Mouse (Mus musculus) forebrain, postnatal 0 days (tissue): ENCODE results near the gene Gsg1l. TPM values are rescaled to one million over a fixed set of nuclear protein-coding genes. Genes with fewer than 3 reads are reported as not detected.

Experiments
- ATAC-seq: fragments of 200-750 bp; cut with Nextera tagmentation; 2 replicates; pipeline ENCODE4 v1.8.0; 2017; ENCODE audit warnings: mild to moderate bottlenecking, moderate library complexity
- DNase-seq: peaks from one replicate; pipeline ENCODE4 v3.0.0-alpha.2; 2015
- H3K27ac ChIP-seq: fragments of 300-500 bp; sonication (generic); 2 replicates; pipeline ENCODE4 v1.5.1; 2014; ENCODE audit warnings: low read depth, mild to moderate bottlenecking, antibody characterized with exemption, low read length, moderate library complexity, mixed read lengths
- H3K27me3 ChIP-seq: fragments of 300-500 bp; sonication (generic); 2 replicates; pipeline ENCODE4 v1.6.1; 2014; ENCODE audit warnings: mild to moderate bottlenecking, low read length, mixed read lengths; ENCODE audit not compliant: insufficient read depth
- H3K36me3 ChIP-seq: fragments of 300-500 bp; sonication (generic); 2 replicates; pipeline ENCODE4 v1.6.1; 2014; ENCODE audit warnings: mild to moderate bottlenecking, moderate library complexity; ENCODE audit not compliant: insufficient read depth
- H3K4me1 ChIP-seq: fragments of 300-500 bp; sonication (generic); 2 replicates; pipeline ENCODE4 v1.6.1; 2014; ENCODE audit warnings: antibody characterized with exemption; ENCODE audit not compliant: insufficient read depth
- H3K4me2 ChIP-seq: fragments of 300-500 bp; sonication (generic); 2 replicates; pipeline ENCODE4 v1.6.1; 2014; ENCODE audit warnings: low read depth, mild to moderate bottlenecking, moderate library complexity
- H3K4me3 ChIP-seq: fragments of 300-500 bp; sonication (generic); 2 replicates; pipeline ENCODE4 v1.5.1; 2014; ENCODE audit warnings: low read depth, low read length, mixed read lengths
- H3K9ac ChIP-seq: fragments of 300-500 bp; sonication (generic); 2 replicates; pipeline ENCODE4 v1.6.1; 2014; ENCODE audit warnings: mild to moderate bottlenecking
- H3K9me3 ChIP-seq: fragments of 300-500 bp; sonication (generic); 2 replicates; pipeline ENCODE4 v1.6.1; 2016; ENCODE audit warnings: low read length
- CTCF ChIP-seq: sonication (generic); IDR thresholded peaks from 2 replicates; pipeline ENCODE4 v1.5.1; 2016; ENCODE audit warnings: antibody characterized with exemption, control low read depth, low read depth
- WGBS: fragments of 180-500 bp; shearing (Covaris S2); extraction: QIAGEN DNeasy Blood & Tissue Kit; methylation state at CpG from one replicate; pipeline ENCODE4 v1.1.7; 2014; 5-methylcytosine and 5-hydroxymethylcytosine counted together
- polyA plus RNA-seq: library from polyadenylated mRNA; unstranded; fragments of >200 nt; fragmentation: Nextera tagmentation; extraction: Ambion mirVana; gene quantifications from 2 replicates; pipeline ENCODE4 v1.2.1, GENCODE M21; 2015
- total RNA-seq: library from RNA; depleted of rRNA; stranded (reverse); fragments of >200 nt; gene quantifications from 2 replicates; pipeline ENCODE4 v1.2.3, GENCODE M21; 2014

Gene Gsg1l
- total and polyA plus RNA-seq, 2 experiments from 2014 or later = 10.7 to 20.0 TPM

DNA sequence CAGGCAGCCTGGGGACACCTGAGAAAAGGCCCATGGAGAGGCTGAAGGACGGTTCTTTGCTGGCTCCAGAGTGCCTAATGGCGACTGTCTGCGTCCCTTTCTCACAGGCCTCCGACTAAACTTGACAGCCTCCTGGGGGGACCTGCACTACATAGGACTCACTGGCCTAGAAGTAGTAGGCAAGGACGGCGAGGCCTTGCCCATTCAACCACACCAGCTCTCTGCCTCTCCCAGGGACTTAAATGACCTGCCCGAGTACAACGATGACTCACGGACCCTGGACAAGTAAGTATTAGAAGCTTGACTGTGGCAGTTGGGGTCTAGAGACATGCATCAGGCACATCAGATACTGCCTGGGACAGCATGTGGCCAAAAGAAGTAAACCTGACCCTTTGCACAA lies 221.8 kb downstream of the Gsg1l start:
- DNase-seq (no peak), ATAC-seq (no peak)
- peaks cover 6% of the 10 kb centered on the region; the same call in 1 of the 2 replicates for H3K36me3 ChIP-seq
- H3K27ac ChIP-seq = no peak overlapping the region
- H3K27me3 ChIP-seq = no peaks in the 10 kb centered on the region
- TF ChIP-seq CTCF = no peak
- no peak overlapping the region for H3K4me2 ChIP-seq
- no peak overlapping the region for H3K4me3 ChIP-seq
- H3K4me1 ChIP-seq = no peaks in the 10 kb centered on the region
- H3K9ac ChIP-seq = no peak overlapping the region
- 92% methylated on average over 9 of the region's 9 CpGs for WGBS
- H3K9me3 ChIP-seq = no peaks in the 10 kb centered on the region

DNA sequence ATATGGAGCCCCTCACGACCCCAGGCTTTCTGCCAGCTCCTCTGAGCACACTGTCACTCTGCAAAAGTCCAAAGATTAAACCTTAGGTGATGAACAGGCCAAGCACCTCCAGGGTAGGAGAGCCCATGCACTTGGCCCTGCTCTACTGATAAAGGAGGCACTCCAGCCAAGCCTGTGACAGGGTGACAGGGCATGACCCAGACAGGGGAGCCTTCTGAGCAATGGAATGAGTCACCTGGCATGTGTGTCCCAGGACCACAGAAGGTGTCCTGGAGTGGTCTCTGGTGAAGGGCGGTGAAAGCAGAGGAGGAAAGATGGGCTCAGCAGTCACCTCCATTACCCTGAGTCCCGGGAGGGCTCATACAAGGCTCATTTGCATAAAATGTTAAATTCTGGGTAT lies 222.6 kb downstream of the Gsg1l start:
- H3K27ac ChIP-seq = no peak overlapping the region
- TF ChIP-seq CTCF = no peak
- no peak overlapping the region for H3K4me2 ChIP-seq
- WGBS = 74% methylated on average over 3 of the region's 3 CpGs
- H3K4me1 ChIP-seq = no peaks in the 10 kb centered on the region
- 0 out of 2 replicates have a peak, but pooled peaks cover 6% of the 10 kb centered on the region for H3K36me3 ChIP-seq
- H3K9me3 ChIP-seq = no peaks in the 10 kb centered on the region
- DNase-seq = no peak
- H3K27me3 ChIP-seq = no peaks in the 10 kb centered on the region
- no peak overlapping the region for H3K4me3 ChIP-seq
- no peak for ATAC-seq
- H3K9ac ChIP-seq = no peak overlapping the region

DNA sequence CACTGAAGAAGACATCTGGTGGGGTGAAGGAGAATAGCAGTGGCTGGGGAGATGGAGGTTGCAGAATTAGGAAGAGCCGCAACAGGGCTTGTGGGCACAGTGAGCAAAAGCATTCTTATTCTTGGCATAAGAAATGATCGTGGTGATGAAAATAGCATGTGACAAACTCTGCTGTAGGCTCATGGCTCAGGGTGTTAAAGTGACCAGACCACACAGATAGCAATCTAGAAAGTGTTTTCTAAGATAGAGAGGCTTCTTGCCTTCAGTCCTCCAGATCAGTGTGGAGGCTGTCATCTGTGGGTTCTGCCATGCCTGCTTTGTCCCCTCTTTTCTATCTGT lies 234.7 kb downstream of the Gsg1l start:
- Histone ChIP-seq H3K4me3 (no peak overlapping the region), H3K9me3 (no peaks in the 10 kb centered on the region), H3K27me3 (no peaks in the 10 kb centered on the region), H3K9ac (no peak overlapping the region), H3K4me1 (peaks cover 12% of the 10 kb centered on the region), H3K27ac (no peak overlapping the region), H3K36me3 (peaks cover 12% of the 10 kb centered on the region; the same call in 1 of the 2 replicates), H3K4me2 (no peak overlapping the region)
- no peak for TF ChIP-seq CTCF
- DNase-seq (no peak), ATAC-seq (peak; percentile 16)
- WGBS = 73% methylated on average over 2 of the region's 2 CpGs

DNA sequence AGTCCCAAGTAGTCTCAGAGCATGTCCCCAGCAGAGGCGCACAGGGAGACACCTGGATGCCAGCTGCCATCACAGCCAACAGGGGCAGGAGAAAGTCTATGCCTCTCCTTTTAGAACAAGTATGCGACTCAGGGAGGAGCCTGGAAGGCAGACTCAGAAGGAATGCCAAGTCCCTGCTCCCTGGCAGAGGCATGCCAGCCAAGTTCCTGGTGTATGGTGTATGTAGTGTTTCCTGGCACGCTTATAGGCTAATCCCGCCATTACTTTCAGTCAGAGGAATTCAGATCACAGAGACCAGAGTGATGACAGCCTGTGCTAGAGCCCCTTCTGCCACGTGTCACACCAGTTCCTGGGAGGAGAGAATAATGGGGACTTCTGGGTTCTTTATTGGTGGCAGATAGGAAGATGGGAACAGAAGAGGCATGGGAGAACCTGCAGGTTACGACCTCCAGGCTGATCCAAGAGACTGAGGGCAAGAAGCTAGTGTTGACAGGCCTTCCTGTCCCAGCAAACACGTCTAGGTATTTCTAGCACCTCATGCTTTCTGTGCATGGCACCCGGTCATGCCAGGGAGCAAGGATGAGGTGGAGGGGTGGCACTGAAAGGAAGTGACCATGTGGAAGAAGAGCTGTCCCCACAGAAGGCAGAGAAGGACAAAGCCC lies 235.2 kb downstream of the Gsg1l start:
- peak; percentile 69 for DNase-seq

DNA sequence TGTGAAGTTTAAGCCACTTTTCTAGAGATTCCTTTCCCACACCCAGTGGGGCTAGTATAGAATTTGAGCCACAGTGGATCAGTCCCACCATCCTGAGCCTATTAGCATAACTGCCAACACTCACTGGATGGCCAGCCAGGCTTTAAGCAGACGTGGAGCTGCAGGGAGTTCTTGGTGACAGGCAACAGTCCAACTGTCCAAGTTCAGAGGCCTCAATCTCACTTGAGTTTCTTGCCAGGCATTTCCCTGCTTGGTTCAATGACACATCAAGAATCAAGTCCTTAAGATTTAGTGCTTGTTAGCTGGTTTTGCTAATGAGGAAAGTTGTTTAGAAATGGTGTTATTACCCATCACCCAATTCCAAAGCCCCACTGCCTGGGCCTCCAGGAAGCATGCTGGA lies 236.6 kb downstream of the Gsg1l start:
- peaks cover 13% of the 10 kb centered on the region; the same call in 1 of the 2 replicates for H3K36me3 ChIP-seq
- peaks cover 12% of the 10 kb centered on the region for H3K4me1 ChIP-seq
- no peaks in the 10 kb centered on the region for H3K27me3 ChIP-seq
- DNase-seq (peak; percentile 23), ATAC-seq (no peak)
- no peak overlapping the region for H3K9ac ChIP-seq
- H3K9me3 ChIP-seq = no peaks in the 10 kb centered on the region
- no peak overlapping the region for H3K27ac ChIP-seq
- WGBS = 32% methylated on average over 1 of the region's 1 CpGs
- H3K4me3 ChIP-seq = no peak overlapping the region
- TF ChIP-seq CTCF = no peak
- no peak overlapping the region for H3K4me2 ChIP-seq

More for the DNA sequence above, 235.2 kb downstream of the Gsg1l start:
- Histone ChIP-seq H3K9me3 (no peaks in the 10 kb centered on the region), H3K27me3 (no peaks in the 10 kb centered on the region), H3K4me3 (no peak overlapping the region), H3K9ac (no peak overlapping the region), H3K27ac (peak overlapping the region; percentile 50; the same call in 1 of the 2 replicates), H3K4me2 (no peak overlapping the region), H3K4me1 (peaks cover 12% of the 10 kb centered on the region), H3K36me3 (peaks cover 15% of the 10 kb centered on the region; the same call in 1 of the 2 replicates)
- TF ChIP-seq CTCF = 0 out of 2 replicates have a peak, but pooled peaks have one; percentile 6
- ATAC-seq = peak; percentile 91
- WGBS = 49% methylated on average over 8 of the region's 8 CpGs

DNA sequence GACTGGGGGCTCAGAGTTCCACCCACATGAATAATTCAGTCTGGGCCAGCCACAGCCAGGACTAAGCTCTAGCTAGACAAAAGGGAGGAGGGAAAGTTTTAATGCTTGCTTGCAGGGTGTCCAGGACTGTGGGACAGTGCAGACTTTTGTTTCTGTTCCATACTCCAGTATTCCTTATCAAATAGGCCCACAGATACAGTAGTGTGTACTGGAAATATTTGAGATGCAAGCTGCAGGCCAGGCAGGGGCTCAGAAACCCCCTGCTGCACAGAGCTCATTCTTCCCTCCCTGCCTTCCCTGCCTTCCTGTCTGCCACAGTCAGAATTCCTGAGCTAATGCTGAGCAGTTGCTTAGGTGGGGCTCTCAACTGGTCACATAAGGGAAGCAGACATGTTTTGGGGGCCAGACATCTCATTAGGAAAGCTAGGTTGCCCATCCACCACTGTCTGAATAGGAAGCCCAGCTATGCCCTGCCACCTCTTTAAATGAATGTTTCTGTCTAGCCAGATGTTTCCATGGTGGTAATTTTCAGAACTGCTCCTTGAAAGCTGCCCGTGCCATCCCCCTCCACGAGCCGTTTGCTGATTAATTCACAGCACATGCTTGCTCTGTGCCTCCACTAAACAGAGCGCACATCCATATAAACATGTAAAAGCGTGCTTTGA lies 244.0 kb downstream of the Gsg1l start:
- H3K36me3 ChIP-seq = peaks cover 9% of the 10 kb centered on the region; the same call in 1 of the 2 replicates
- H3K27me3 ChIP-seq = no peaks in the 10 kb centered on the region
- H3K9ac ChIP-seq = no peak overlapping the region
- peak; percentile 26 for DNase-seq
- WGBS = 18% methylated on average over 5 of the region's 5 CpGs
- no peak for TF ChIP-seq CTCF
- H3K4me2 ChIP-seq = no peak overlapping the region
- H3K27ac ChIP-seq = 0 out of 2 replicates have a peak overlapping the region, but pooled peaks have one; percentile 35
- no peaks in the 10 kb centered on the region for H3K9me3 ChIP-seq
- 0 out of 2 replicates have a peak, but pooled peaks cover 4% of the 10 kb centered on the region for H3K4me1 ChIP-seq
- no peak overlapping the region for H3K4me3 ChIP-seq
- ATAC-seq = peak; percentile 68

DNA sequence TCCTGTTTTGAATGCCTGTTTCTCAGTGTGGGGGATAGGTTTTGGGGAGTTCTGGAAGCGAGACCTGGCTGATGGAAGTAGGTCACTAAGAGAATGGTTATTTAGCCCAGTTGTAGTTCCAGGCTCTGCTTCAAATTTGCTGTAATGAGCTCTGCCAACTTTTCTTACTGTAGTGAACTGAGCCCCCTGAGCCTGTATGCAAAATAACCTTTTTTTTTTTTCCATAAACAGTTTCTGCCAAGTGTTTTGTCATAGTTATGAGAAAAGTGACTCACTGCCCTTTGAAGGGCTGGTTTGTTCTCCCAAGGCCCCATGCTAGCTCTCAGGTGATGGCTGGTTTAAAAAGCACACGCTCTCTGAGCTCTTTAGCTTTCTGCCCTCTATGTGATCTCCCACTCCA lies 248.7 kb downstream of the Gsg1l start:
- Histone ChIP-seq H3K27ac (no peak overlapping the region), H3K4me1 (peaks cover 13% of the 10 kb centered on the region), H3K4me3 (no peak overlapping the region), H3K4me2 (no peak overlapping the region), H3K9ac (no peak overlapping the region), H3K36me3 (no peaks in the 10 kb centered on the region), H3K27me3 (no peaks in the 10 kb centered on the region), H3K9me3 (no peaks in the 10 kb centered on the region)
- WGBS = 76% methylated on average over 2 of the region's 2 CpGs
- no peak for DNase-seq
- TF ChIP-seq CTCF = no peak
- no peak for ATAC-seq
